Mouse (Mus musculus) G1E (cell line): Measurements from ENCODE around the gene Sumo1. TPM values are rescaled to one million over a fixed set of nuclear protein-coding genes. Genes with fewer than 3 reads are reported as not detected.

Experiments
- ATAC-seq: 2 replicates; pipeline ENCODE4 v1.8.0; 2016; ENCODE audit warnings: mild to moderate bottlenecking; ENCODE audit not compliant: insufficient number of reproducible peaks, poor library complexity, low FRiP score, severe bottlenecking; ENCODE audit errors: extremely low read depth
- DNase-seq: peaks from one replicate; pipeline ENCODE4 v3.0.0; 2012; ENCODE audit warnings: low spot score
- H3K27me3 ChIP-seq: 2 replicates; pipeline ENCODE4 v1.6.1; 2012; ENCODE audit warnings: mild to moderate bottlenecking, low read length, inconsistent platforms; ENCODE audit not compliant: insufficient read depth
- H3K36me3 ChIP-seq: replicated peaks from 2 replicates; pipeline ENCODE3; 2012; ENCODE audit warnings: mild to moderate bottlenecking, inconsistent platforms
- H3K4me1 ChIP-seq: 2 replicates; pipeline ENCODE4 v1.6.1; 2012; ENCODE audit warnings: low read depth, low read length, inconsistent platforms, mixed read lengths; ENCODE audit not compliant: insufficient read depth
- H3K4me3 ChIP-seq: 2 replicates; pipeline ENCODE4 v1.5.1; 2012; ENCODE audit warnings: low read depth, mild to moderate bottlenecking, inconsistent platforms, low read length, moderate library complexity, mixed read lengths
- H3K9me3 ChIP-seq: replicated peaks from 2 replicates; pipeline ENCODE4 v1.6.1; 2012; ENCODE audit warnings: inconsistent platforms
- CTCF ChIP-seq: IDR thresholded peaks from 2 replicates; pipeline ENCODE4 v1.5.1; 2012; ENCODE audit warnings: low read depth, low read length, inconsistent platforms, mixed read lengths
- GATA1 ChIP-seq: IDR thresholded peaks from 2 replicates; pipeline ENCODE4 v1.6.1; 2012; ENCODE audit warnings: borderline replicate concordance, low read length, inconsistent platforms, mixed read lengths
- GATA2 ChIP-seq: IDR thresholded peaks from 2 replicates; pipeline ENCODE4 v1.6.1; 2012; ENCODE audit warnings: low read depth, low read length, inconsistent platforms, borderline replicate concordance
- POLR2AphosphoS5 ChIP-seq: IDR thresholded peaks from 2 replicates; pipeline ENCODE4 v1.6.1; 2012; ENCODE audit warnings: low read depth, low read length, inconsistent platforms; ENCODE audit not compliant: insufficient replicate concordance
- TAL1 ChIP-seq: conservative IDR thresholded peaks from 2 replicates; pipeline ENCODE4 v1.6.1; 2012; ENCODE audit warnings: low read depth, low read length, inconsistent platforms, mixed read lengths
- polyA plus RNA-seq: library from polyadenylated mRNA; stranded (reverse); fragments of >175 nt; gene quantifications from 2 replicates; pipeline ENCODE4 v1.2.3, GENCODE M21; 2012
- total RNA-seq, 2 experiments: library from RNA; stranded (forward) in 1 of 2; stranded (reverse) in 1 of 2; fragments of 200-1000 nt in 1 of 2; fragments of >200 nt in 1 of 2; fragmentation: Nextera tagmentation in 1 of 2; gene quantifications; 2 replicates each; pipeline ENCODE4 v1.2.3; 2014 to 2017

Sumo1 gene
- total and polyA plus RNA-seq, 3 experiments: 235 to 589 (median 329) TPM

DNA sequence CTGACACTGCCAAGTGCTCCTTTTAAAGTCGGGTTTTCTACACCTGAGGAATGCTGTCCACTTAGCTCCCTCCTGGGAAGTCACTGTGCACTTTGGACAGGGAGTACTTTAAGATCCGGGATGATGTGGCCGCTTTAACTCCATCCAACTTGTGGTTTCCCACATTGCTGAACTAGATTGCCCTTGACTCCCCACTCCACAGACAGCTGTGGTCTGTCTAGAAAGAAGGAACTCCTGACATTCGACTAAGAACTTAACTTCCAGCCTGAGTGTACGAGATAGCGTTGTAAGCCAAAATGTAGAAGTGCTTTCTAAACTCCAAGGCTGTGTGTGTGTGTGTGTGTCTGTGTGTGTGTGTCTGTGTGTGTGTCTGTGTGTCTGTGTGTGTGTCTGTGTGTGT, 120.4 kb downstream of the Sumo1 start:
- Histone ChIP-seq H3K4me1 (peaks cover 4% of the 10 kb centered on the region), H3K36me3 (no peaks in the 10 kb centered on the region), H3K9me3 (no peaks in the 10 kb centered on the region), H3K4me3 (no peak overlapping the region), H3K27me3 (peaks cover 42% of the 10 kb centered on the region)
- ATAC-seq: no peak
- TF ChIP-seq TAL1: no peak
- DNase-seq: no peak

DNA sequence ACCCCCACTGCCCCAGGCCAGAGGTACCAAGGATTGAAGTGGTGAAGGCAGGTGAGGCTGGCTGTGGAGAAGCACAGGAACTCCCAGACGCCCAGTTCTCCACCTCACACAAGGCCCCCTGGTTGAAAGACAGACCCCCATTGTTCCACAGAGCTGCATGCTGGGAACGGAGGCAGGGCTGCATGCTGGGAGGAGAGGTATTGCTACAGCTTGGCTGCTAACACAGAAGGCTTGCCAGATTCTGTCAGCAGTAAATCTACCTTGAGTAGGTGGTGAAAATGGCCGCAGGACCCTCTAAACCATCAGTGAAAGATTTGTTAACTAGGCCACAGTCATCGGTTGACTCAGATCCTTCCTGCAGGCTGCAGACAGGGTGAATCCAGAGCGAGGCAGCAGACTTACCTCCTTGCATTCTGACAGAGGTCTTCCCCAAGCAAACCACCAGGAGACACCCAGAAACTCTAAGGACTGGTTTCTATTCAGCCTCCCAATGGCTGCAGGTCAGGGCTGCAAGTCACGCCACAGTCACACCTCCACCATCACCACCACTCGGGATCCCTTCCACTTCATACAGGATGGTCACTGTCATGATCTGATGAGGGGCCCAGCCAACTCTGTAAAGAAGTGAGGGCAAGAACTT, 121.5 kb downstream of the Sumo1 start:
- Histone ChIP-seq H3K27me3 (peaks cover 48% of the 10 kb centered on the region), H3K4me1 (no peaks in the 10 kb centered on the region), H3K36me3 (no peaks in the 10 kb centered on the region), H3K9me3 (no peaks in the 10 kb centered on the region), H3K4me3 (no peak overlapping the region)
- no peak for DNase-seq
- TF ChIP-seq TAL1 (no peak), POLR2AphosphoS5 (no peak), GATA2 (no peak), CTCF (no peak), GATA1 (no peak)
- ATAC-seq: no peak

DNA sequence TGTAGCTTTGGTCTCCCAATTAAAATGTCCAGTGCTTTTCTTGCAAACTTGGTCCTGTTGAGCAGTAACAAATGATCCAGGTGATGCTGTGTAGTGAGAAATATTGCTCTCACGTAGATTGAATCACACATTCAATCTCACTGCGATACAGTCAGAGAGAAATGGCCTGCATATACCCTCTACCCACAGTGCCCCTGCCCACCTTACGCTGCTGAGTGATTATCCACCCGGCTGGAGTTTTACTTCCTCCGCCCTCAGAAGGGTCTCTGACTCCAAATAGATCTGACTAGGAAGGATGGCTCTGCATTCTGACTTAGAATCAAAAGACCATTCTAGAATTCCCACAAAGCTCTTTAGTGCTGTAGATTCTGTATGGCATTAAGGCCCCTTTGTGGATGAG, 122.1 kb downstream of the Sumo1 start:
- DNase-seq: no peak
- Histone ChIP-seq H3K36me3 (no peaks in the 10 kb centered on the region), H3K4me1 (peaks cover 4% of the 10 kb centered on the region; the same call in 1 of the 2 replicates), H3K9me3 (no peaks in the 10 kb centered on the region), H3K4me3 (no peak overlapping the region), H3K27me3 (peaks cover 55% of the 10 kb centered on the region)
- ATAC-seq: no peak
- TF ChIP-seq CTCF (no peak), TAL1 (no peak), GATA2 (no peak), POLR2AphosphoS5 (no peak), GATA1 (no peak)

- H3K27me3 ChIP-seq: peaks cover 44% of the 10 kb centered on the region
- peaks cover 4% of the 10 kb centered on the region; the same call in 1 of the 2 replicates for H3K4me1 ChIP-seq
- no peaks in the 10 kb centered on the region for H3K9me3 ChIP-seq
- DNase-seq (no peak), ATAC-seq (peak; percentile 38; the same call in 1 of the 2 replicates)
- H3K4me3 ChIP-seq: no peak overlapping the region
- no peaks in the 10 kb centered on the region for H3K36me3 ChIP-seq
- TF ChIP-seq GATA1 (no peak), TAL1 (no peak), GATA2 (no peak), POLR2AphosphoS5 (no peak), CTCF (no peak)
These were observed 126.7 kb downstream of the Sumo1 start for GRCm38 (mm10) chr1:59543911-59544310.

- TF ChIP-seq POLR2AphosphoS5 (no peak), TAL1 (no peak), GATA2 (no peak), CTCF (no peak), GATA1 (no peak)
- ATAC-seq: no peak
- H3K9me3 ChIP-seq: no peaks in the 10 kb centered on the region
- H3K4me1 ChIP-seq: peaks cover 4% of the 10 kb centered on the region; the same call in 1 of the 2 replicates
- no peak for DNase-seq
- H3K36me3 ChIP-seq: no peaks in the 10 kb centered on the region
- H3K4me3 ChIP-seq: no peak overlapping the region
- H3K27me3 ChIP-seq: peaks cover 44% of the 10 kb centered on the region
These were observed 128.4 kb downstream of the Sumo1 start for GRCm38 (mm10) chr1:59542231-59542630.

GRCm38 (mm10) chr1:59541271-59542020, 129.2 kb downstream of the Sumo1 start:
- H3K4me1 ChIP-seq: peaks cover 4% of the 10 kb centered on the region; the same call in 1 of the 2 replicates
- H3K9me3 ChIP-seq: no peaks in the 10 kb centered on the region
- H3K4me3 ChIP-seq: no peak overlapping the region
- DNase-seq (no peak), ATAC-seq (no peak)
- TF ChIP-seq CTCF (no peak), GATA1 (no peak)
- H3K27me3 ChIP-seq: peaks cover 46% of the 10 kb centered on the region
- no peaks in the 10 kb centered on the region for H3K36me3 ChIP-seq
